Mouse (Mus musculus) brain, embryonic 14.5 days (tissue): ENCODE data around the gene Celsr1.

Source experiments
- CTCF ChIP-seq: fragments of 200-500 bp; IDR thresholded peaks from 2 replicates; pipeline ENCODE4 v1.5.1; 2012; ENCODE audit warnings: inconsistent platforms, mild to moderate bottlenecking, moderate library complexity, borderline replicate concordance; ENCODE audit not compliant: insufficient read depth, insufficient read length; ENCODE audit errors: extremely low read depth
- POLR2A ChIP-seq: fragments of 200-500 bp; IDR thresholded peaks from 2 replicates; pipeline ENCODE4 v1.6.1; 2012; ENCODE audit warnings: mild to moderate bottlenecking, inconsistent platforms, borderline replicate concordance; ENCODE audit not compliant: poor library complexity, insufficient read depth, insufficient read length, severe bottlenecking; ENCODE audit errors: extremely low read depth

- peak; percentile 81 for TF ChIP-seq CTCF
- TF ChIP-seq POLR2A: no peak
Observed at GRCm38 (mm10) chr15:86032811-86033190, 776 bp downstream of the Celsr1 start.
